ENCODE assay signal across 8 mouse cellular contexts in the genomic region with DNA sequence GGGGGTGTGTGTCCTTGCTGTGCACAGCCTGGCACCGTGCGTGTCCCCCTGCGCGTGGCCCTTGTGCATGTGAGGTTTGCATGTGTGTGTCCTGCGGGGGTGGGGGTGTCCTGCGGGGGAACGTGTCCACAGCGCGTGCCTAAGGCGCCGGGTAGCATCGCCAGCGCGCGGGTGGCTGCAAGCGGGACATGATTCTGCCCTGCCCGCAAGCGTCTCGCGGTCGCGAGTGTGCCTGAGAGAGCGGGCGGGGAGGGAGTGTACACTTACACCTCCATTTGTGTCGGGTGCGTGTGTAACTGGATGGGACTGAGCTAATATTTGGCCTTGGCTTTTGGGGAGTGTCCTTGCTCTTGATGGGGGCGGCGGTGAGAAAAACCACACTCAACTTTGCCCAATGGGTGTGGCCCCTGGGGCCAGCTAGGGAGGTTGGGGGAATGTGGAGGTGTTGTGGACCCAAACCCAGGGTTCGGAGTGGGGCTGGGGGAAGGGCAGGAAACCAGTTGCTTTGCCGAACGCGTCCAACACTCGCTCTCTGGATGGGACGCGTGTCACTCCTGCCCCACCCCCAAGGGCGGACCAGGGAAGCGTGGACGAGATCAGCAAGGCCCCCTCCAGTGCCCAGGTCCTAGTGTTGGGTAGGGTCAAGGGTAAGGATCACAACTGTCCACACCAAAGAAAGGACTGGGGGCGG. TPM values are rescaled to one million over a fixed set of nuclear protein-coding genes. Genes with fewer than 3 reads are reported as not detected.
DNase-seq lines count a peak whose midpoint lies in the region; ATAC-seq lines count a peak whose summit lies in the region.

No protein-coding gene starts in this region.

- peak; percentile 71 for ATAC-seq in kidney, embryonic 15.5 days (replicated peaks; ENCODE audit: low FRiP score)
- ATAC-seq in forebrain, embryonic 14.5 days = peak; percentile 60
- ATAC-seq in limb, embryonic 15.5 days (ENCODE audit: insufficient number of reproducible peaks, low FRiP score, low TSS enrichment, low read depth) = peak; percentile 72

- H3K27me3 ChIP-seq in kidney, embryonic 15.5 days = peaks cover 12% of the 10 kb centered on the region; the same call in 1 of the 2 replicates
- no peaks in the 10 kb centered on the region for H3K27me3 ChIP-seq in forebrain, embryonic 14.5 days (replicated peaks; ENCODE audit: control insufficient read depth, insufficient read depth, low read length)
- no peaks in the 10 kb centered on the region for H3K27me3 ChIP-seq in limb, embryonic 15.5 days

- no peak for DNase-seq in kidney, adult 18-20 months
- peak; percentile 40 for DNase-seq in cerebellum, adult 11-12 months
- peak; percentile 64 for DNase-seq in forebrain, embryonic 14.5 days (ENCODE audit: low spot score)
- DNase-seq in heart, postnatal 4 days = peak; percentile 67
- DNase-seq in neural tube, embryonic 10.5 days (ENCODE audit: extremely low spot score, low spot score) = peak; percentile 68
- DNase-seq in spleen, adult 12 weeks (ENCODE audit: low spot score) = no peak

- peak overlapping the region; percentile 100 for H3K4me2 ChIP-seq in kidney, embryonic 15.5 days
- peak overlapping the region; percentile 98 for H3K4me2 ChIP-seq in forebrain, embryonic 14.5 days (ENCODE audit: low read length)
- peak overlapping the region; percentile 87 for H3K4me2 ChIP-seq in limb, embryonic 15.5 days

- peaks cover 27% of the 10 kb centered on the region for H3K4me1 ChIP-seq in kidney, embryonic 15.5 days
- peaks cover 14% of the 10 kb centered on the region for H3K4me1 ChIP-seq in forebrain, embryonic 14.5 days (ENCODE audit: control insufficient read depth, insufficient read depth, low read length)
- peaks cover 33% of the 10 kb centered on the region for H3K4me1 ChIP-seq in limb, embryonic 15.5 days

- H3K27ac ChIP-seq in kidney, embryonic 15.5 days = peak overlapping the region; percentile 76
- peak overlapping the region; percentile 85 for H3K27ac ChIP-seq in forebrain, embryonic 14.5 days (ENCODE audit: low read depth, low read length)
- H3K27ac ChIP-seq in limb, embryonic 15.5 days = peak overlapping the region; percentile 93

- peaks cover 4% of the 10 kb centered on the region for H3K9me3 ChIP-seq in kidney, embryonic 15.5 days (replicated peaks)
- H3K9me3 ChIP-seq in forebrain, embryonic 14.5 days (replicated peaks; ENCODE audit: control insufficient read depth, low read length) = no peaks in the 10 kb centered on the region; the same call in 1 of the 2 replicates
- H3K9me3 ChIP-seq in limb, embryonic 15.5 days = no peaks in the 10 kb centered on the region

- H3K36me3 ChIP-seq in kidney, embryonic 15.5 days = no peaks in the 10 kb centered on the region
- H3K36me3 ChIP-seq in forebrain, embryonic 14.5 days (ENCODE audit: control insufficient read depth, insufficient read depth, low read length) = no peaks in the 10 kb centered on the region
- H3K36me3 ChIP-seq in limb, embryonic 15.5 days = no peaks in the 10 kb centered on the region

- H3K4me3 ChIP-seq in kidney, embryonic 15.5 days (replicated peaks) = peak overlapping the region; percentile 81
- peak overlapping the region; percentile 77 for H3K4me3 ChIP-seq in forebrain, embryonic 14.5 days (ENCODE audit: low read depth, low read length)
- H3K4me3 ChIP-seq in limb, embryonic 15.5 days = peak overlapping the region; percentile 85

- WGBS in kidney, embryonic 15.5 days = under 1% methylated on average over 39 of the region's 39 CpGs
- under 1% methylated on average over 39 of the region's 39 CpGs for WGBS in forebrain, embryonic 14.5 days
- WGBS in limb, embryonic 15.5 days = 0% methylated on average over 39 of the region's 39 CpGs

- peak overlapping the region; percentile 76 for H3K9ac ChIP-seq in kidney, embryonic 15.5 days
- H3K9ac ChIP-seq in forebrain, embryonic 14.5 days (ENCODE audit: low read length) = peak overlapping the region; percentile 91
- peak overlapping the region; percentile 77 for H3K9ac ChIP-seq in limb, embryonic 15.5 days

RNA-seq across cellular contexts. Expression of a gene that starts 0.5 kb away (rescaled TPM):
- 11.8 and 13.5 TPM in 2 replicates for polyA plus RNA-seq in kidney, embryonic 15.5 days (2015; fragmentation: Nextera tagmentation; extraction: Ambion mirVana)
- polyA plus RNA-seq in forebrain, embryonic 14.5 days (2014; fragmentation: Nextera tagmentation; extraction: Ambion mirVana) = 8.9 and 13.4 TPM in 2 replicates
- 10 to 100 TPM; 13.9 to 16.5 TPM for total RNA-seq in heart, postnatal 4 days (2021)
- 30.3 and 33.2 TPM in 2 replicates for polyA plus RNA-seq in limb, embryonic 15.5 days (2015; fragmentation: Nextera tagmentation; extraction: Ambion mirVana)

RNA-seq across cellular contexts. Expression of a gene that starts 39.2 kb away (rescaled TPM):
- polyA plus RNA-seq in kidney, embryonic 15.5 days (2015; fragmentation: Nextera tagmentation; extraction: Ambion mirVana) = 3.5 and 4.2 TPM in 2 replicates
- 5.1 and 5.8 TPM in 2 replicates for polyA plus RNA-seq in forebrain, embryonic 14.5 days (2014; fragmentation: Nextera tagmentation; extraction: Ambion mirVana)
- total RNA-seq in heart, postnatal 4 days (2021) = under 1 TPM; 0.43 to 0.52 TPM
- polyA plus RNA-seq in limb, embryonic 15.5 days (2015; fragmentation: Nextera tagmentation; extraction: Ambion mirVana) = 0.43 and 0.52 TPM in 2 replicates

Comparison
In these comparisons a context has a peak if more than half of its experiments do, and no peak if none do; other contexts are left out.
1. DNase-seq: peak in cerebellum, adult 11-12 months (single experiment), forebrain, embryonic 14.5 days (single experiment), heart, postnatal 4 days (single experiment) and neural tube, embryonic 10.5 days (single experiment); none in kidney, adult 18-20 months (single experiment) and spleen, adult 12 weeks (single experiment).
2. Peak in every context shown above with its lines, with median percentiles within 50 percentile points of each other: ATAC-seq, H3K27ac ChIP-seq, H3K4me2 ChIP-seq, H3K4me3 ChIP-seq and H3K9ac ChIP-seq.